Mouse (Mus musculus) CH12.LX (cell line): Measurements from ENCODE around the gene Pex13.
A peak's percentile ranks its signal among the peaks of the same experiment; 100 is the strongest.

Experiments
- BHLHE40 ChIP-seq: IDR thresholded peaks from 2 replicates; pipeline ENCODE4 v1.6.1; 2011; ENCODE audit warnings: mild to moderate bottlenecking, low read depth, low read length, improper control_type of control experiment
- CHD2 ChIP-seq: IDR thresholded peaks from 2 replicates; pipeline ENCODE4 v1.6.1; 2011; ENCODE audit warnings: low read length, improper control_type of control experiment
- CTCF ChIP-seq, 2 experiments: IDR thresholded peaks in 1 of 2; conservative IDR thresholded peaks in 1 of 2; 2 replicates each; pipeline ENCODE4 v1.5.1; 2011 to 2012; ENCODE audit warnings: low read depth in 2 of 2, low read length in 2 of 2, improper control_type of control experiment in 1 of 2, inconsistent platforms in 1 of 2, mild to moderate bottlenecking in 1 of 2, moderate library complexity in 1 of 2
- EP300 ChIP-seq: IDR thresholded peaks from 2 replicates; pipeline ENCODE4 v1.6.1; 2011; ENCODE audit warnings: low read length, improper control_type of control experiment
- HCFC1 ChIP-seq: IDR thresholded peaks from 2 replicates; pipeline ENCODE4 v1.6.1; 2012; ENCODE audit warnings: low read depth, mild to moderate bottlenecking, inconsistent platforms, low read length, improper control_type of control experiment
- KAT2A ChIP-seq: IDR thresholded peaks from 2 replicates; pipeline ENCODE4 v1.6.1; 2012; ENCODE audit warnings: low read length, improper control_type of control experiment, inconsistent platforms; ENCODE audit not compliant: insufficient replicate concordance
- MAFK ChIP-seq: IDR thresholded peaks from 2 replicates; pipeline ENCODE4 v1.6.1; 2011; ENCODE audit warnings: low read length, improper control_type of control experiment; ENCODE audit not compliant: insufficient replicate concordance
- MYC ChIP-seq: IDR thresholded peaks from 2 replicates; pipeline ENCODE4 v1.6.1; 2011; ENCODE audit warnings: low read depth, mild to moderate bottlenecking, improper control_type of control experiment, low read length
- POLR2A ChIP-seq: IDR thresholded peaks from 2 replicates; pipeline ENCODE4 v1.6.1; 2011; ENCODE audit warnings: low read depth, mild to moderate bottlenecking, improper control_type of control experiment, low read length
- POLR2AphosphoS2 ChIP-seq: IDR thresholded peaks from 2 replicates; pipeline ENCODE4 v1.6.1; 2011; ENCODE audit warnings: low read depth, low read length, improper control_type of control experiment
- SIN3A ChIP-seq: IDR thresholded peaks from 2 replicates; pipeline ENCODE4 v1.6.1; 2012; ENCODE audit warnings: low read length, improper control_type of control experiment, inconsistent platforms
- UBTF ChIP-seq: IDR thresholded peaks from 2 replicates; pipeline ENCODE4 v1.6.1; 2012; ENCODE audit warnings: low read depth, mild to moderate bottlenecking, inconsistent platforms, low read length, improper control_type of control experiment, moderate library complexity
- USF1 ChIP-seq: IDR thresholded peaks from 2 replicates; pipeline ENCODE4 v1.6.1; 2014; ENCODE audit warnings: low read depth, mild to moderate bottlenecking, inconsistent platforms, low read length, improper control_type of control experiment
- ZMIZ1 ChIP-seq: IDR thresholded peaks from 2 replicates; pipeline ENCODE4 v1.6.1; 2012; ENCODE audit warnings: low read depth, mild to moderate bottlenecking, inconsistent platforms, low read length, improper control_type of control experiment

DNA sequence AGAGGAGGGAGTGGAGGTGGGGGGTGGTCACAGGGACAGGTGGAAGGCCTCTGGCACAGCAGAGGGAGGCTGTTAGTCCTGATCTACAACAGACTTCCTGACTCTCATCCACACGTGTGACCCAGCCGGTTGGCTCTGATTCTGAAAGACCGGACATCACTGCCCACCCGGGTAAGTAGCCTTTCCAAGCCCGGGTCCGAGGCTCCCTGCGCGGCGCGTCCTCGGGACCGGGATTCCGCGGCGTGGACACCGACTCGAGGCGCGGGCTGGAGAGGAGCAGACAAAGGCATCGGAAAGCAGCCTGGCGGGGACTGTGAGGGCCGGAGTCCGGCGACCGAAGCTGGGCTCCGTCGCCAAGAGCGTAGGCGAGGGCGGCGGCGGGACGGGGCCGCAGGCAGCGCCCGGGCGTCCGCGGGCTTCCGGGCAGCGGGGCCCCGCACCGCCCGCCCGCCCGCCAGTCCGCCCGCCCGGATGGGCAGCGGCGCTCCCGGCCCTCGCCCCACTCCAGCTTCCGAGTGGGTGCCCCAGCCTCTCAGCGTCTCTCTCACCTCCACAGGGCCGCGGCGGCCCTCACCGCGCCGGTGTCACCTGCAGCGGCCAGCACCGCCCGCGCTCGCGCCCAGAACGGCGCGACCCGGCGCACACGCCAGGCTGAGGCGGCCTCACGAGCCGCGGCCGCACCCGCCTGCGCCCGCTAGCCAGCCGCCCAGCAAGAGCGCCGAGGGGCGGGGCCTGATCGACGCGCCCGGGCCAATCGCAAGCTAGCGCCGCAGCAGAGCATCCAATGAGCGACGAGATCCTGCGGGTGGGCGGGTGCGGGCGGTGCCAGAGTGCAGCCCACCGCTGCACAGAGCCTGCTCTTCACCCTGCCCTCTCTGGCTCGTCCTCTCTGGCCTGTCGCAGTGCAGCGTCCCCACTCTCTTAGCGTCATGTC lies 32.5 kb downstream of the Pex13 start, which contains the start of gene 0610010F05Rik:
- TF ChIP-seq CTCF (conservative IDR thresholded peaks at IDR 0.05 in 1 of 2, IDR thresholded peaks at IDR 0.05 in 1 of 2; ENCODE audit: low read depth in 2 of 2, low read length in 2 of 2) = no peak
- TF ChIP-seq POLR2A = peak; percentile 94
- TF ChIP-seq BHLHE40 = peak; percentile 83
- TF ChIP-seq KAT2A = no peak
- no peak for TF ChIP-seq POLR2AphosphoS2
- TF ChIP-seq CHD2 = peak; percentile 69; the same call in 1 of the 2 replicates
- TF ChIP-seq SIN3A = peak; percentile 57; the same call in 1 of the 2 replicates
- TF ChIP-seq USF1 = no peak
- no peak for TF ChIP-seq EP300
- TF ChIP-seq UBTF = peak; percentile 95
- peak; percentile 93 for TF ChIP-seq ZMIZ1
- TF ChIP-seq HCFC1 = no peak; the same call in none of the 2 replicates
- TF ChIP-seq MAFK = no peak
- TF ChIP-seq MYC = no peak
